Mouse (Mus musculus) testis, adult 2 months (tissue): ENCODE measurements around the gene Steap1.

ENCODE experiments used
- CTCF ChIP-seq: fragments of 200-500 bp; IDR thresholded peaks from 2 replicates; pipeline ENCODE4 v1.5.1; 2012; ENCODE audit warnings: low read depth, mild to moderate bottlenecking, inconsistent platforms, low read length, moderate library complexity; ENCODE audit not compliant: control insufficient read depth, insufficient read depth, insufficient replicate concordance
- POLR2A ChIP-seq: fragments of 200-500 bp; IDR thresholded peaks from 2 replicates; pipeline ENCODE4 v1.6.1; 2012; ENCODE audit warnings: low read depth, mild to moderate bottlenecking, inconsistent platforms, low read length, moderate library complexity; ENCODE audit not compliant: control insufficient read depth

DNA sequence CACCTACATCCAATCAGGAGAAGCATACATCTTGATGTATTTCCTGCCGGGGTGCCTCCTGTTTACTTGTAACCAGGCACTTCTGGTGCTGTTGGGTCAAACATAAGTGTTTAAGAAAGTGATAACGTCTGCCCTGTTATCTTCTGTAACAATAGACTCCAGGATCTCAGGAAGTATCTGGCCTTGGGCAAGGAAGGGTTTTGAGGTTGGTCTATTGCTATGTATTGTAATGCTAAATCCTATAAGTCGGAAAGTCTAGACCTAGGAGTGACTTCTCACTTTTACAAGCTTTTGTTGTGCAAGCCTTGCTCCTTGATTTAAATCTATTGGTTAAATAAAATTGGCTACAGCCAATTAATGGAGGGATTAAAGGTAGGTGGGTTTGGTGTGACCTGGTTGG lies 50.3 kb downstream of the Steap1 start:
- TF ChIP-seq CTCF = no peak
- TF ChIP-seq POLR2A = no peak
